Mouse (Mus musculus) erythroblast, embryonic 14.5 days (primary cell): ENCODE results near the gene Clasp1.

Source experiments
- GATA1 ChIP-seq: IDR thresholded peaks from 2 replicates; pipeline ENCODE4 v1.6.1; 2012; ENCODE audit warnings: low read length, inconsistent platforms, mixed read lengths
- TAL1 ChIP-seq: IDR thresholded peaks from 3 replicates; pipeline ENCODE4 v1.6.1; 2012; ENCODE audit warnings: low read length, inconsistent platforms, mixed read lengths

GRCm38 (mm10) chr1:118480484-118481364, 91.9 kb downstream of the Clasp1 start:
- no peak for TF ChIP-seq GATA1
- no peak for TF ChIP-seq TAL1
